Mouse (Mus musculus) hindbrain, embryonic 11.5 days (tissue): ENCODE measurements around the gene Uaca. TPM values are rescaled to one million over a fixed set of nuclear protein-coding genes. Genes with fewer than 3 reads are reported as not detected.

ENCODE experiments used
- ATAC-seq: fragments of 200-750 bp; cut with Nextera tagmentation; 2 replicates; pipeline ENCODE4 v1.8.0; 2017; ENCODE audit warnings: mild to moderate bottlenecking, moderate TSS enrichment, moderate library complexity; ENCODE audit not compliant: low FRiP score
- DNase-seq: peaks from one replicate; pipeline ENCODE4 v3.0.0-alpha.2; 2015; ENCODE audit warnings: low spot score
- H3K27ac ChIP-seq: fragments of 300-500 bp; sonication (generic); 2 replicates; pipeline ENCODE4 v1.5.1; 2014; ENCODE audit warnings: mild to moderate bottlenecking, low read depth, low read length
- H3K27me3 ChIP-seq: fragments of 300-500 bp; sonication (generic); 2 replicates; pipeline ENCODE4 v1.6.1; 2014; ENCODE audit warnings: mild to moderate bottlenecking, low read length, moderate library complexity, mixed read lengths; ENCODE audit not compliant: control insufficient read depth, insufficient read depth
- H3K36me3 ChIP-seq: fragments of 300-500 bp; sonication (generic); 2 replicates; pipeline ENCODE4 v1.6.1; 2014; ENCODE audit warnings: mild to moderate bottlenecking, low read length, moderate library complexity, mixed read lengths; ENCODE audit not compliant: control insufficient read depth, insufficient read depth
- H3K4me1 ChIP-seq: fragments of 300-500 bp; sonication (generic); replicated peaks from 2 replicates; pipeline ENCODE4 v1.6.1; 2014; ENCODE audit warnings: low read length, mixed read lengths; ENCODE audit not compliant: control insufficient read depth, insufficient read depth
- H3K4me2 ChIP-seq: fragments of 300-500 bp; sonication (generic); replicated peaks from 2 replicates; pipeline ENCODE4 v1.6.1; 2014; ENCODE audit warnings: mild to moderate bottlenecking, low read depth, low read length
- H3K4me3 ChIP-seq: fragments of 300-500 bp; sonication (generic); 2 replicates; pipeline ENCODE4 v1.5.1; 2014; ENCODE audit warnings: low read depth, low read length
- H3K9ac ChIP-seq: fragments of 300-500 bp; sonication (generic); 2 replicates; pipeline ENCODE4 v1.6.1; 2014; ENCODE audit warnings: low read depth, low read length
- H3K9me3 ChIP-seq: fragments of 300-500 bp; sonication (generic); 2 replicates; pipeline ENCODE4 v1.6.1; 2016; ENCODE audit warnings: low read length; ENCODE audit not compliant: control insufficient read depth
- WGBS: fragments of 180-500 bp; shearing (Covaris S2); extraction: QIAGEN DNeasy Blood & Tissue Kit; methylation state at CpG from one replicate; pipeline ENCODE4 v1.1.7; 2014; 5-methylcytosine and 5-hydroxymethylcytosine counted together
- polyA plus RNA-seq: library from polyadenylated mRNA; unstranded; fragments of >200 nt; fragmentation: Nextera tagmentation; extraction: Ambion mirVana; gene quantifications from 2 replicates; pipeline ENCODE4 v1.2.1, GENCODE M21; 2014

The Uaca gene
- polyA plus RNA-seq, 1 experiment from 2014 or later: 22.3 TPM

GRCm38 (mm10) chr9:60887389-60887811 is 93.1 kb downstream of the Uaca start:
- Histone ChIP-seq H3K9me3 (no peaks in the 10 kb centered on the region), H3K27me3 (no peaks in the 10 kb centered on the region), H3K4me2 (no peak overlapping the region), H3K4me3 (no peak overlapping the region), H3K27ac (no peak overlapping the region), H3K4me1 (no peaks in the 10 kb centered on the region), H3K36me3 (no peaks in the 10 kb centered on the region), H3K9ac (no peak overlapping the region)
- DNase-seq (no peak), ATAC-seq (no peak)
- WGBS: 66% methylated on average over 9 of the region's 9 CpGs

- Histone ChIP-seq H3K4me1 (no peaks in the 10 kb centered on the region), H3K9me3 (no peaks in the 10 kb centered on the region), H3K27ac (no peak overlapping the region), H3K9ac (no peak overlapping the region), H3K4me2 (no peak overlapping the region), H3K27me3 (peaks cover 5% of the 10 kb centered on the region; the same call in 1 of the 2 replicates), H3K36me3 (no peaks in the 10 kb centered on the region), H3K4me3 (no peak overlapping the region)
- WGBS: 79% methylated on average over 6 of the region's 6 CpGs
- DNase-seq (no peak), ATAC-seq (no peak)
These were observed 99.2 kb downstream of the Uaca start for GRCm38 (mm10) chr9:60893511-60893910.

- Histone ChIP-seq H3K27me3 (peaks cover 5% of the 10 kb centered on the region; the same call in 1 of the 2 replicates), H3K27ac (no peak overlapping the region), H3K4me3 (no peak overlapping the region), H3K36me3 (no peaks in the 10 kb centered on the region), H3K9ac (no peak overlapping the region), H3K4me2 (no peak overlapping the region), H3K4me1 (no peaks in the 10 kb centered on the region), H3K9me3 (no peaks in the 10 kb centered on the region)
- 66% methylated on average over 8 of the region's 8 CpGs for WGBS
- DNase-seq (peak; percentile 71), ATAC-seq (no peak)
These were observed 101.3 kb downstream of the Uaca start for GRCm38 (mm10) chr9:60895486-60896110.

GRCm38 (mm10) chr9:60898291-60899020 is 104.1 kb downstream of the Uaca start:
- H3K4me3 ChIP-seq: no peak overlapping the region
- ATAC-seq (no peak), DNase-seq (no peak)
- 91% methylated on average over 5 of the region's 5 CpGs for WGBS
- H3K36me3 ChIP-seq: no peaks in the 10 kb centered on the region
- H3K4me1 ChIP-seq: no peaks in the 10 kb centered on the region
- no peak overlapping the region for H3K27ac ChIP-seq
- H3K9ac ChIP-seq: no peak overlapping the region
- H3K27me3 ChIP-seq: peaks cover 5% of the 10 kb centered on the region; the same call in 1 of the 2 replicates
- no peaks in the 10 kb centered on the region for H3K9me3 ChIP-seq
- no peak overlapping the region for H3K4me2 ChIP-seq

GRCm38 (mm10) chr9:60899201-60899600 is 104.9 kb downstream of the Uaca start:
- 54% methylated on average over 4 of the region's 4 CpGs for WGBS
- no peak overlapping the region for H3K4me2 ChIP-seq
- no peak overlapping the region for H3K27ac ChIP-seq
- H3K9ac ChIP-seq: no peak overlapping the region
- ATAC-seq (no peak), DNase-seq (no peak)
- peaks cover 5% of the 10 kb centered on the region; the same call in 1 of the 2 replicates for H3K27me3 ChIP-seq
- H3K4me3 ChIP-seq: no peak overlapping the region
- H3K36me3 ChIP-seq: no peaks in the 10 kb centered on the region
- H3K9me3 ChIP-seq: no peaks in the 10 kb centered on the region
- H3K4me1 ChIP-seq: no peaks in the 10 kb centered on the region

- ATAC-seq (no peak), DNase-seq (no peak)
- Histone ChIP-seq H3K27ac (no peak overlapping the region), H3K4me2 (no peak overlapping the region), H3K27me3 (no peaks in the 10 kb centered on the region; the same call in 1 of the 2 replicates), H3K4me3 (no peak overlapping the region), H3K36me3 (no peaks in the 10 kb centered on the region), H3K4me1 (no peaks in the 10 kb centered on the region), H3K9me3 (no peaks in the 10 kb centered on the region), H3K9ac (no peak overlapping the region)
- WGBS: 76% methylated on average over 3 of the region's 3 CpGs
These were observed 105.6 kb downstream of the Uaca start for GRCm38 (mm10) chr9:60899797-60900459.

- Histone ChIP-seq H3K4me1 (no peaks in the 10 kb centered on the region), H3K9me3 (no peaks in the 10 kb centered on the region), H3K4me3 (no peak overlapping the region), H3K4me2 (no peak overlapping the region), H3K27me3 (no peaks in the 10 kb centered on the region), H3K27ac (no peak overlapping the region), H3K36me3 (no peaks in the 10 kb centered on the region), H3K9ac (no peak overlapping the region)
- no peak for ATAC-seq
- DNase-seq: no peak
- 92% methylated on average over 1 of the region's 1 CpGs for WGBS
These were observed 117.9 kb downstream of the Uaca start for GRCm38 (mm10) chr9:60912266-60912665.

GRCm38 (mm10) chr9:60913626-60914025 is 119.3 kb downstream of the Uaca start:
- no peaks in the 10 kb centered on the region for H3K4me1 ChIP-seq
- ATAC-seq: no peak
- H3K36me3 ChIP-seq: no peaks in the 10 kb centered on the region
- no peak for DNase-seq
- WGBS: 83% methylated on average over 3 of the region's 3 CpGs
- no peak overlapping the region for H3K27ac ChIP-seq
- no peaks in the 10 kb centered on the region for H3K9me3 ChIP-seq
- no peak overlapping the region for H3K4me3 ChIP-seq
- H3K9ac ChIP-seq: no peak overlapping the region
- H3K4me2 ChIP-seq: no peak overlapping the region
- H3K27me3 ChIP-seq: no peaks in the 10 kb centered on the region
